Mouse (Mus musculus) adrenal gland, postnatal 4 days (tissue): Measurements from ENCODE around the gene Nyap1. TPM values are rescaled to one million over a fixed set of nuclear protein-coding genes. Genes with fewer than 3 reads are reported as not detected.

Experiments
- DNase-seq, 2 experiments: peaks; one replicate each; pipeline ENCODE4 v3.0.0; 2021 to 2022; ENCODE audit warnings: low spot score in 2 of 2, mixed read lengths in 2 of 2
- long read RNA-seq, 2 experiments: library from polyadenylated mRNA; stranded (forward); transcript quantifications; one replicate each; pipeline ENCODE4 v2.0.0; 2021
- total RNA-seq, 2 experiments: library from RNA; stranded (reverse); gene quantifications; 2 replicates each; pipeline ENCODE4 v1.2.3; 2021

The Nyap1 gene
- total RNA-seq, result 10 to 100 TPM; 10.9 to 11.6 TPM
- long read RNA-seq, experiment 1, result 0 reads
- long read RNA-seq, experiment 2, partial matches to known transcripts, result 16 of 20 reads
- long read RNA-seq, experiment 2, other reads (novel, unspliced or antisense), result 3 of 20 reads

- peak; percentile 61 to 67 for DNase-seq
Observed at GRCm38 (mm10) chr5:137741023-137741931, at the start of gene Nyap1. TSS of gene Nyap1 (minus strand) at chr5:137741607.

GRCm38 (mm10) chr5:137788946-137789531 is 47.6 kb upstream of the Nyap1 start:
- no peak for DNase-seq

GRCm38 (mm10) chr5:137788171-137788570 is 46.8 kb upstream of the Nyap1 start:
- no peak for DNase-seq

GRCm38 (mm10) chr5:137787151-137787928 is 45.9 kb upstream of the Nyap1 start, which contains the start of the genes Mepce and Zcwpw1:
TSS of gene Mepce (minus strand) at chr5:137787655.
TSS of gene Zcwpw1 (plus strand) at chr5:137787798.
- peak; percentile 89 to 92 for DNase-seq

- DNase-seq, result peak; percentile 97 to 98
Observed at GRCm38 (mm10) chr5:137786109-137786942, 44.9 kb upstream of the Nyap1 start.

GRCm38 (mm10) chr5:137785164-137786031 is 44.0 kb upstream of the Nyap1 start:
- DNase-seq, result peak in 1 of 2 experiments; percentile 33

GRCm38 (mm10) chr5:137784546-137784945 is 43.1 kb upstream of the Nyap1 start:
- DNase-seq, result no peak

- DNase-seq, result no peak
Observed at GRCm38 (mm10) chr5:137783901-137784540, 42.6 kb upstream of the Nyap1 start.

GRCm38 (mm10) chr5:137782776-137783522 is 41.5 kb upstream of the Nyap1 start:
- DNase-seq, result no peak

GRCm38 (mm10) chr5:137781661-137782060 is 40.3 kb upstream of the Nyap1 start:
- no peak for DNase-seq

GRCm38 (mm10) chr5:137779053-137779933 is 37.9 kb upstream of the Nyap1 start:
- no peak for DNase-seq

GRCm38 (mm10) chr5:137778635-137779034 is 37.2 kb upstream of the Nyap1 start, which contains the start of gene Ppp1r35:
TSS of gene Ppp1r35 (plus strand) at chr5:137778849.
- peak; percentile 87 to 88 for DNase-seq

- no peak for DNase-seq
Observed at GRCm38 (mm10) chr5:137777267-137777845, 35.9 kb upstream of the Nyap1 start.

- no peak for DNase-seq
Observed at GRCm38 (mm10) chr5:137776408-137776918, 35.1 kb upstream of the Nyap1 start.

- DNase-seq, result no peak
Observed at GRCm38 (mm10) chr5:137775587-137776290, 34.3 kb upstream of the Nyap1 start.

GRCm38 (mm10) chr5:137772755-137773154 is 31.3 kb upstream of the Nyap1 start:
- DNase-seq, result no peak
